Comparison of ENCODE assay signal across 23 mouse cellular contexts in genomic region chr1:107608942-107609341, GRCm38 (mm10). TPM values are rescaled to one million over a fixed set of nuclear protein-coding genes. Genes with fewer than 3 reads are reported as not detected.
DNase-seq lines count a peak whose midpoint lies in the region; ATAC-seq and TF ChIP-seq lines count a peak whose summit lies in the region.
"Had no signal": no experiment of that assay in that cellular context is flagged by ENCODE, and none has a peak within 500 bp of the region (broad histone marks: within the 10 kb centered on the region; RNA-seq: fewer than 3 reads in every experiment).

No protein-coding gene starts in this region.

- no peak overlapping the region for H3K9ac ChIP-seq in kidney, embryonic 15.5 days
- no peak overlapping the region for H3K9ac ChIP-seq in liver, adult 2 months (ENCODE audit: low read depth, low read length)
- H3K9ac ChIP-seq in liver, postnatal 0 days (replicated peaks) = no peak overlapping the region
- H3K9ac ChIP-seq: embryonic facial prominence, embryonic 13.5 days; embryonic facial prominence, embryonic 15.5 days; forebrain, embryonic 12.5 days had no signal

- no peak for TF ChIP-seq POLR2A in liver, adult 2 months (IDR thresholded peaks at IDR 0.05; ENCODE audit: extremely low read depth, insufficient read depth, low read length)

- TF ChIP-seq CTCF in liver, adult 2 months (IDR thresholded peaks at IDR 0.05; ENCODE audit: low read depth, low read length) = no peak
- TF ChIP-seq CTCF in liver, postnatal 0 days (IDR thresholded peaks at IDR 0.05; ENCODE audit: low read depth) = no peak

- no peaks in the 10 kb centered on the region for H3K4me1 ChIP-seq in kidney, embryonic 15.5 days
- peaks cover 5% of the 10 kb centered on the region; the same call in 1 of the 2 replicates for H3K4me1 ChIP-seq in liver, adult 2 months (ENCODE audit: control insufficient read depth, insufficient read depth, low read length)
- H3K4me1 ChIP-seq in liver, postnatal 0 days (ENCODE audit: insufficient read depth) = no peaks in the 10 kb centered on the region
- H3K4me1 ChIP-seq: embryonic facial prominence, embryonic 13.5 days; embryonic facial prominence, embryonic 15.5 days; forebrain, embryonic 10.5 days; forebrain, embryonic 12.5 days had no signal

- no peak for DNase-seq in kidney, postnatal 36 days
- DNase-seq in liver, adult 2 months (ENCODE audit: extremely low read depth, low read depth, low spot score) = peak; percentile 59
- no peak for DNase-seq in liver, postnatal 0 days
- no peak for DNase-seq in cerebellum, adult 8-10 months
- DNase-seq: adrenal gland, adult 8-10 months; adrenal gland, postnatal 14 days; adrenal gland, postnatal 36 days; cerebellum, adult 11-12 months; cerebellum, adult 2 months; cerebellum, adult 9-11 months; cerebellum, postnatal 14 days; cerebellum, postnatal 36 days; embryo, embryonic 11 days had no signal

- no peaks in the 10 kb centered on the region for H3K36me3 ChIP-seq in kidney, embryonic 15.5 days
- no peaks in the 10 kb centered on the region for H3K36me3 ChIP-seq in liver, adult 2 months (ENCODE audit: control insufficient read depth, insufficient read depth, low read length)
- no peaks in the 10 kb centered on the region for H3K36me3 ChIP-seq in liver, postnatal 0 days (replicated peaks; ENCODE audit: insufficient read depth, low read length)
- H3K36me3 ChIP-seq: embryonic facial prominence, embryonic 13.5 days; embryonic facial prominence, embryonic 15.5 days; forebrain, embryonic 10.5 days; forebrain, embryonic 12.5 days had no signal

- H3K4me3 ChIP-seq in kidney, embryonic 15.5 days (replicated peaks) = no peak overlapping the region
- H3K4me3 ChIP-seq in liver, adult 2 months (ENCODE audit: insufficient read depth, low read depth, low read length) = no peak overlapping the region
- no peak overlapping the region for H3K4me3 ChIP-seq in liver, postnatal 0 days (ENCODE audit: low read depth, low read length)
- H3K4me3 ChIP-seq: embryonic facial prominence, embryonic 13.5 days; embryonic facial prominence, embryonic 15.5 days; erythroblast, embryonic 14.5 days; forebrain, embryonic 10.5 days; forebrain, embryonic 12.5 days had no signal

- TF ChIP-seq EP300 in liver, postnatal 0 days (IDR thresholded peaks at IDR 0.05; ENCODE audit: low read depth) = no peak

- no peaks in the 10 kb centered on the region for H3K9me3 ChIP-seq in kidney, embryonic 15.5 days (replicated peaks)
- H3K9me3 ChIP-seq in liver, postnatal 0 days (ENCODE audit: low read length) = no peaks in the 10 kb centered on the region
- H3K9me3 ChIP-seq: embryonic facial prominence, embryonic 13.5 days; embryonic facial prominence, embryonic 15.5 days; forebrain, embryonic 10.5 days; forebrain, embryonic 12.5 days had no signal

- no peaks in the 10 kb centered on the region for H3K79me2 ChIP-seq in liver, adult 2 months (ENCODE audit: control insufficient read depth, insufficient read depth, low read length)

- no peak overlapping the region for H3K27ac ChIP-seq in kidney, embryonic 15.5 days
- H3K27ac ChIP-seq in liver, adult 2 months (replicated peaks; ENCODE audit: insufficient read depth, low read depth, low read length) = no peak overlapping the region
- H3K27ac ChIP-seq in liver, postnatal 0 days (ENCODE audit: low read depth) = no peak overlapping the region
- H3K27ac ChIP-seq: embryonic facial prominence, embryonic 13.5 days; embryonic facial prominence, embryonic 15.5 days; forebrain, embryonic 10.5 days; forebrain, embryonic 12.5 days had no signal

- no peaks in the 10 kb centered on the region for H3K27me3 ChIP-seq in kidney, embryonic 15.5 days
- H3K27me3 ChIP-seq in liver, adult 2 months (ENCODE audit: control insufficient read depth, insufficient read depth, low read length) = no peaks in the 10 kb centered on the region
- H3K27me3 ChIP-seq in liver, postnatal 0 days (ENCODE audit: insufficient read depth, low read length) = no peaks in the 10 kb centered on the region
- H3K27me3 ChIP-seq: embryonic facial prominence, embryonic 13.5 days; embryonic facial prominence, embryonic 15.5 days; forebrain, embryonic 12.5 days had no signal

- 0 out of 2 replicates have a peak, but pooled peaks have one; percentile 36 for ATAC-seq in kidney, embryonic 15.5 days (replicated peaks; ENCODE audit: low FRiP score)
- ATAC-seq in liver, postnatal 0 days = no peak
- ATAC-seq: activated CD4-positive, CD25-positive, alpha-beta regulatory T cell, adult 4 months; forebrain, embryonic 14.5 days; forebrain, embryonic 16.5 days had no signal

- no peak overlapping the region for H3K4me2 ChIP-seq in kidney, embryonic 15.5 days
- no peak overlapping the region for H3K4me2 ChIP-seq in liver, postnatal 0 days (ENCODE audit: low read depth, low read length)
- H3K4me2 ChIP-seq: embryonic facial prominence, embryonic 13.5 days; embryonic facial prominence, embryonic 15.5 days; forebrain, embryonic 12.5 days had no signal

- WGBS in kidney, embryonic 15.5 days = 42% methylated on average over 1 of the region's 1 CpGs
- WGBS in liver, adult 2 months = 14% methylated on average over 1 of the region's 1 CpGs
- WGBS in liver, postnatal 0 days (ENCODE audit: insufficient replicate concordance) = 33% methylated on average over 1 of the region's 1 CpGs

RNA-seq across cellular contexts. Expression of gene Serpinb8, which starts 19.1 kb away (rescaled TPM):
- polyA plus RNA-seq in kidney, embryonic 15.5 days (2015; fragmentation: Nextera tagmentation; extraction: Ambion mirVana) = 0.64 and 0.73 TPM in 2 replicates
- total RNA-seq in liver, adult 2 months (2014; rRNA removed) = 3.5 and 7.4 TPM in 2 replicates
- 2.1 and 2.5 TPM in 2 replicates for polyA plus RNA-seq in liver, adult 2 months (2012; rRNA removed)
- polyA plus RNA-seq in liver, postnatal 0 days (2015; fragmentation: Nextera tagmentation; extraction: Ambion mirVana) = 0.12 and 0.19 TPM in 2 replicates
- total RNA-seq: MEL had no signal
- polyA plus RNA-seq: activated CD4-positive, CD25-positive, alpha-beta regulatory T cell, adult 4 months; erythroblast, embryonic 14.5 days had no signal
